Mouse (Mus musculus) natural killer cell, adult 2 months (primary cell): ENCODE results near the gene Cldn8.

ENCODE experiments used
- DNase-seq, 2 experiments: peaks; one replicate each; pipeline ENCODE4 v3.0.0; 2022; ENCODE audit warnings: low spot score in 2 of 2

Cldn8 gene

DNA sequence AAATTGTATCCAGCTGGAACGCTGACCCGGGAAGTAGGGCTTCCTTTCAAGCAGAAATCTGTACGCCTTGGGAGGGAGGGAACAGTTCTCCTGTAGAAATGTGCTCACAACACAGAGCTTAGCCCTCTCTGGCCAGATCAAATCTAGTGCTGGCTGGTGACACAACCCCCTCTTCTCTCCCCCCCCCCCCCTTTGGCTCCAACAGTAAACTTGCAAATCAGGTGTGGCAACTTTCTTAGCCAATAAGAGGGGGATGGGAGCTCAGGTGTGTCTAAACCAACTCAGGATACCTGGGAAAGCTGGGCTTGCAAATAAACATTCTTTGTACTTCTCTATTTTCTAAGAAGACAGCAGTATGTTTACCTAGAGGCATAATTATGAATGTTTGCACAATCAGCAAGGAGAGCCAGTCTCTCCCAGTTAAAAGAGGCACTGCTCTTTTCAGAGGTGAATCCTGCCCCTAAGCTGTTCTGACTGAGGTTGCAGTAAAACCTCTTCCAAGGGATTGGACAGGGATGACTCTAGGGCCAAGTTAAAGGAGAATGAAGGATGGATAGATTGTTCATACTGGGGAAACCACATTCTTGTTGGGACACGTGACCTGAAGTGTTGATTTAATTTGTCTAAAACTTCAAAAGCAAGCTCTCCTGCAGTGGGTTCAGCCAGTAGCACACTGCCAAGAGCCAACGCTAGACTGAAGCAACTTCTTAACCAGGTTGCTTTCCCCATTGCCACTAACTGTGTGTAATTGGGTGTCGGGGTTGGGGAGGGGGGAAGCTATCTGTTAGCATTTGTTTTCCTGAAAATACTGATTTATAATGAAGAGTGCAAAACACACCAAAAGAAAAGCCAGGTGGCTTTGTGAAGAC, at the start of gene Cldn8:
Cldn8 (minus strand) TSS at position 139 of the 869 bp plus-strand sequence.
- no peak for DNase-seq

GRCm38 (mm10) chr16:88612712-88613111, 49.7 kb upstream of the Cldn8 start:
- no peak for DNase-seq

DNA sequence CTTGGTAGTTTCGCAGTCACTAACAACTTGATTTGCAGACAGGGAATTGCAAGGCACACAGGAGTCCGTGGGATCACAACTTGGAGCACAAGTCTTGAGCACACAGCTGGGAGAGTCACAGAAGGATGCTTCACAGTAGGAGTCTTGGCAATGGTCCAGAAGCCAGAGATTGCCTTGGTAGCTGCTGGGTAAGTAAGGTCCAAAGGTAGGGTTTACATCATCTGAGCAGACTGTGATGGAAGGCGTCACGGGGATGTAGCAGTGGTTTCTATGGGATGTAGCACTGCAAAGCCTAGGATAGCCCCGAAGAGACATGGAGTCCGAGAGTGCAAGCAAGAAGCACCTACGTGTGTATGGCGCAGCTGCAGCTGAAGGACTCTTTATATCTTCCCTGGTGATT, 48.9 kb upstream of the Cldn8 start, which contains the start of gene Krtap24-1:
Krtap24-1 (minus strand) TSS at position 358 of the 400 bp plus-strand sequence.
- DNase-seq = no peak

DNA sequence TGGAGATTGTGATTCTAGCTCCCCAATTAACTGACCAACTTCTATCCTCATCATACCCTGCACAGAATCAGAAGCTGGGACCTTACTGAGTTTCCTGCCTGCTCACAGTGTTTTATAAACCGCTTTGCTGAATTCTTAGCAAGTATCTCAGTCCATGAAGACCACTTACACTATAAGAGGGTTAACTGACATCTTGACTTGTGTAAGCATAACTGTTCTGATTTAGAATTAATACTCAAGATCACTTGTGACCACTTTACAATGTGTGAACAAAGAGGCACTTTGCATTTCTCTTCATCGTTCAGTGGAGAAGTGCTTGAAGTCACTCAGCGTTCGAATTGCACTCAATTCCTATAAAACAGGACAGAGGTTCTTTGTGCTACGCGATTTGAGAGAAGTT, 41.6 kb upstream of the Cldn8 start:
- DNase-seq = no peak

- no peak for DNase-seq
Observed at GRCm38 (mm10) chr16:88602464-88602863, 39.5 kb upstream of the Cldn8 start.

DNA sequence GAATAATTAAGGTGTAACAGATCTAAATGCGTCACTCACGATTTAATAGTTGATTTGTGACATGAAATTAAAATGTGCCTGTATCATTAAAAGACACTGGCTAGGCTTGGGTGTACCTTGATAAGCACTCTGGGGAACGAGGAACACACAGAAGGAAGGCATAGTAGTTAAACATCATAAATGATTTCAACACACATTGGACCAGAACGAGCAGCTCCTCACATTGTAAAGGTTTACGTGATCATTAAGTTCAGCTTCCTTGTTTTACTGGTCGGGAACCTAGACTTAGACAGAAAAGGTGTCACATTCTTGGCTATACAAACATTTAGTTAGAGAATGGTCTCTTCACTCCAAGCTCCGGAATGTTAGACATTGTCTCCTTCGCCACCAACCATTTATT, 37.3 kb upstream of the Cldn8 start:
- DNase-seq = no peak

DNA sequence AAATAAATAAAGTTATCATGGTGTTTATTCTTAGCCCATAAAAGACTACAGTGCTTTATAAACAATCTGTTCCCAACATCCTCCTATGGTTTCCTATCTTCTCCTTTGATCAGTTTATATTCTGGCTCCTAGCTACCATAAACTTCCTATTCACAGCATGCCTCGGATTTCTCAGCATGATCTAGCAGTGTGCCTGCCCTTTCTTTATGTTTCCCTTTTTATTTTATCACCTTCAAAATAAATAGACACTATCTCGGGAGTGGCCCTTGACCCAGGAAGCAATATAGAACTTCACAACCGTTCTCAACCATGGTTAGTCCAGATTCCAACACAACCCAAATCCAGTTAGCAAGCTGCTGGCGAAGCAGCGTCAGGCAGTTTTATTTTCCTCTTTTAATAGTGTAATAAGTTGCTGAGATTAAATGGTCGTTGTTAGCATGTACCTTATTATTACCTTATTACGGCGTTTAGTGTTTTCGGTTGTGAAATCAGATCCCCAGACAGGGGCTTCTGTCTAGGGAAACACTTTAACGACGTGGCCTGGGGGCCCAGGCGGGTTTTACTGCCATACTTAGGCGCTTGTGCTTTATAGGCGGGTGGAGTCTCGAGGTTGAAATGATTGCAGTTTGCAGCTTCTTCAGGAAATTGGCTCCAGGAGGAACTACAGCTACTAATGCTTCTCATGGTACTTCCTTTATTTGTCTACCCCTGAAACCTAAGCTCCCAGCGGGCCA, 36.7 kb upstream of the Cldn8 start:
- no peak for DNase-seq

GRCm38 (mm10) chr16:88592758-88593157, 29.8 kb upstream of the Cldn8 start:
- DNase-seq = no peak

DNA sequence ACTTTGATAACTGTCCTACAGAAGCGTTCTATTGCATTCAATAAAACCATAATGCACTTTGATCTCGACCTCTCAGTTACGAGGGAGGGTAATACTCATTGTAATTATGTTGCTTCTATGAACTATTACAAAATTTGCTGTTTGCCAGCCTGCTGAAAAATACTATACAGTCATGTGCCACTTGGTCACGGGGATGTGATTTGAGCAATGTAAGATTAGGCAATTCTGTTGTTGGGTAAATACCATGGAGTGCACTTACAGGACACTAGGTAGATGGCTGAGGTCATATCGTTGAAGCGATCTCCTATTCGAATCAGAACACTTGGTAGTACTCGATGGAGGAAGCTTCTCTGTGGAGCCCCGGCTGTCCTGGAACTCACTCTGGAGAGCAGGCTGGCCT, 20.4 kb upstream of the Cldn8 start:
- no peak for DNase-seq

- DNase-seq = no peak
Observed at GRCm38 (mm10) chr16:88575885-88576679, 13.1 kb upstream of the Cldn8 start.

- DNase-seq = no peak
Observed at GRCm38 (mm10) chr16:88572904-88573404, 10.0 kb upstream of the Cldn8 start.

GRCm38 (mm10) chr16:88570136-88570535, 7.2 kb upstream of the Cldn8 start:
- no peak for DNase-seq

DNA sequence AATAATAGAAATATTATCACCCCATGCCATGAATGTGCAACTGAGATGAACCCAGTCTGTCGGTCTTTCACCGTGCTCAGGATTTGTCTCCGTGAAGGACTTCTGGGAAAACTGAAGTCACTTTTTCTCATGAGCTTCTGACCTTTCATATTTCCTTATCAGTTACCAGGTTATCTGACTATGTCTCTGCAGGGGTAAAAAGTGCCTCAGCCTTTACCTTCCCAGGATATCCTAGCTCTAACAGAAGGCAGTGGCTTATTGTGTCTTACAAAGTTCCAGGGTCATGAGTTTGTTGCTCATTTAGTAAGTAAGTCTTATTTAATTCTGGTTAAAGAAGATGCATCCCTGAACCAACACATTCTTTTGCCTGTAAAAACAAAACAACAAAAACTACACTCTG, 6.7 kb upstream of the Cldn8 start:
- DNase-seq = no peak

GRCm38 (mm10) chr16:88569096-88569495, 6.1 kb upstream of the Cldn8 start:
- DNase-seq = no peak

GRCm38 (mm10) chr16:88561617-88562164, 1.3 kb downstream of the Cldn8 start:
- no peak for DNase-seq

GRCm38 (mm10) chr16:88542488-88542887, 20.5 kb downstream of the Cldn8 start:
- no peak for DNase-seq

GRCm38 (mm10) chr16:88539841-88540487, 23.0 kb downstream of the Cldn8 start:
- no peak for DNase-seq

GRCm38 (mm10) chr16:88511348-88511747, 51.6 kb downstream of the Cldn8 start:
- DNase-seq = no peak
